In the genomic region with DNA sequence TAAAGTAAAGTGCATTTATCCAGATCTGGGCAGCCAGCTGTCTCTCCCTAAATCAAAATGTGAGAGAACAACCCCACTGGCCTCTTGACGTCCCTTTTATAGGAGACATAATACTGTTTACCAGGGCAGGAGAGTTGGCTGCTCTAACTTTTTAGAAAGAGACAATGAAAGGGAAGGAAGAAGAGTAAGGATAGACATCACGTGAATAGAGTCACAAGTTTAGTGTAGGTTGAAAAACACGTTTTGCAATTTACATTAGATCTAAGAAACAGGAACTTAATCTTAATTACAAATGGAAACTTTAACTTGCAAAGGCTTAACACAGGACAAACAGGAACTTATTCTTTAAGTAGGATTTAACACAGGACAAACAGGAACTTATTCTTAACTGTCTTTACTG, we compare ENCODE assay signal across 29 mouse cellular contexts. TPM values are rescaled to one million over a fixed set of nuclear protein-coding genes. Genes with fewer than 3 reads are reported as not detected.
A peak's percentile ranks its signal among the peaks of the same experiment; 100 is the strongest.
DNase-seq lines count a peak whose midpoint lies in the region; ATAC-seq and TF ChIP-seq lines count a peak whose summit lies in the region.
"Had no signal": no experiment of that assay in that cellular context is flagged by ENCODE, and none has a peak within 500 bp of the region (broad histone marks: within the 10 kb centered on the region; RNA-seq: fewer than 3 reads in every experiment).

No protein-coding gene starts in this region.

- no peak overlapping the region for H3K27ac ChIP-seq in CH12.LX (ENCODE audit: insufficient read depth, low read depth)
- H3K27ac ChIP-seq: embryonic facial prominence, embryonic 12.5 days; hindbrain, embryonic 12.5 days; hindbrain, postnatal 0 days; kidney, postnatal 0 days; limb, embryonic 10.5 days; limb, embryonic 15.5 days; liver, embryonic 14.5 days; neural tube, embryonic 13.5 days had no signal

- no peaks in the 10 kb centered on the region for H3K9me3 ChIP-seq in CH12.LX (replicated peaks; ENCODE audit: low read length)
- H3K9me3 ChIP-seq: embryonic facial prominence, embryonic 12.5 days; hindbrain, embryonic 12.5 days; limb, embryonic 10.5 days; limb, embryonic 15.5 days; neural tube, embryonic 13.5 days had no signal

- TF ChIP-seq EP300 in CH12.LX (IDR thresholded peaks at IDR 0.05; ENCODE audit: low read length): no peak

- no peak for TF ChIP-seq CTCF in CH12.LX (conservative IDR thresholded peaks at IDR 0.05 in 1 of 2, IDR thresholded peaks at IDR 0.05 in 1 of 2; ENCODE audit: low read depth in 2 of 2, low read length in 2 of 2)

- H3K4me2 ChIP-seq in CH12.LX (ENCODE audit: insufficient read depth, low read depth, poor library complexity, severe bottlenecking): no peak overlapping the region
- H3K4me2 ChIP-seq: embryonic facial prominence, embryonic 12.5 days; hindbrain, embryonic 12.5 days; limb, embryonic 15.5 days; midbrain, embryonic 11.5 days; neural tube, embryonic 13.5 days had no signal

- dilution Hi-C loops in CH12.LX (cut with MboI; ENCODE audit: extremely low pct_ligation_motif_present, extremely low pct_unique_long_range_greater_than_20kb, low sequenced_read_pairs): no loop called here

- ATAC-seq in granulocyte monocyte progenitor cell, adult 5-6 weeks (replicated peaks; ENCODE audit: poor library complexity, severe bottlenecking): peak; percentile 92
- ATAC-seq in monocyte, adult 5-6 weeks (replicated peaks; ENCODE audit: insufficient number of reproducible peaks, low FRiP score, low TSS enrichment, poor library complexity, severe bottlenecking): 0 out of 2 replicates have a peak, but pooled peaks have one; percentile 35
- ATAC-seq: activated CD4-positive, CD25-positive, alpha-beta regulatory T cell, adult 4 months; forebrain, embryonic 14.5 days; hindbrain, postnatal 0 days; intestine, embryonic 16.5 days had no signal

- no peak overlapping the region for H3K9ac ChIP-seq in CH12.LX (ENCODE audit: insufficient read depth, low read depth)
- H3K9ac ChIP-seq: embryonic facial prominence, embryonic 12.5 days; hindbrain, embryonic 12.5 days; limb, embryonic 15.5 days; liver, embryonic 14.5 days; neural tube, embryonic 13.5 days had no signal

- no peak for TF ChIP-seq POLR2A in CH12.LX (IDR thresholded peaks at IDR 0.05; ENCODE audit: low read depth, low read length)

- H3K79me2 ChIP-seq in CH12.LX (replicated peaks; ENCODE audit: control insufficient read depth, extremely low read depth, insufficient read depth, poor library complexity, severe bottlenecking): no peaks in the 10 kb centered on the region

- no peak for TF ChIP-seq RAD21 in CH12.LX (IDR thresholded peaks at IDR 0.05; ENCODE audit: low read depth, low read length)

- DNase-seq in B cell, adult 2 months: peak; percentile 44 to 60
- DNase-seq in CH12.LX (ENCODE audit: extremely low read depth): no peak
- DNase-seq in yolk sac, embryonic 10.5 days (ENCODE audit: low spot score): no peak
- no peak for DNase-seq in layer of hippocampus, postnatal 14 days (ENCODE audit: low spot score in 2 of 2)
- no peak for DNase-seq in cerebellum, postnatal 10 days
- DNase-seq: adrenal gland, adult 8-10 months; cerebellum, adult 8-10 months; cerebellum, postnatal 36 days; embryo, embryonic 11 days; gastrocnemius, postnatal 36 days; heart, postnatal 14 days; kidney, adult 8-10 months; lung, adult 2 months; lung, postnatal 10 days; thymus, postnatal 36 days had no signal

- H3K36me3 ChIP-seq in CH12.LX (replicated peaks in 1 of 2; ENCODE audit: control insufficient read depth in 1 of 2, insufficient read depth in 1 of 2, low read length in 1 of 2): no peaks in the 10 kb centered on the region
- H3K36me3 ChIP-seq: embryonic facial prominence, embryonic 12.5 days; hindbrain, embryonic 12.5 days; limb, embryonic 10.5 days; limb, embryonic 15.5 days; neural tube, embryonic 13.5 days had no signal

- no peaks in the 10 kb centered on the region for H3K27me3 ChIP-seq in CH12.LX (replicated peaks)
- H3K27me3 ChIP-seq: embryonic facial prominence, embryonic 12.5 days; hindbrain, embryonic 12.5 days; limb, embryonic 15.5 days; neural tube, embryonic 13.5 days had no signal

- H3K4me3 ChIP-seq in CH12.LX (replicated peaks in 1 of 3; ENCODE audit: low read depth in 2 of 3, low read length in 2 of 3, poor library complexity in 1 of 3): no peak overlapping the region
- H3K4me3 ChIP-seq: embryonic facial prominence, embryonic 12.5 days; hindbrain, embryonic 12.5 days; limb, embryonic 10.5 days; limb, embryonic 15.5 days; neural tube, embryonic 13.5 days had no signal

- in situ Hi-C loops in CH12.LX (cut with MboI; ENCODE audit: low pct_ligation_motif_present, low pct_unique_long_range_greater_than_20kb, low sequenced_read_pairs): no loop called here

- peaks cover 0 to 19% of the 10 kb centered on the region in 2 experiments; a peak in 2 of 4 replicates for H3K4me1 ChIP-seq in CH12.LX (ENCODE audit: control insufficient read depth in 1 of 2, insufficient read depth in 2 of 2)
- H3K4me1 ChIP-seq: embryonic facial prominence, embryonic 12.5 days; hindbrain, embryonic 12.5 days; limb, embryonic 10.5 days; limb, embryonic 15.5 days; neural tube, embryonic 13.5 days had no signal

TF ChIP-seq in CH12.LX, 34 proteins besides CTCF, POLR2A, EP300 and RAD21:
- TF ChIP-seq BHLHE40 (IDR thresholded peaks at IDR 0.05; ENCODE audit: low read depth, low read length) (peak; percentile 50; the same call in 1 of the 2 replicates), NELFE (IDR thresholded peaks at IDR 0.05; ENCODE audit: low read depth, low read length) (no peak)

RNA-seq across cellular contexts. Expression of gene Slc9a7, which starts 15.6 kb away (rescaled TPM):
- total RNA-seq in CH12.LX (2012; rRNA removed) (23.0 and 26.0 TPM in 2 replicates), CH12.LX (2014; rRNA removed) (21.6 and 25.6 TPM in 2 replicates)
- 20.6 and 20.7 TPM in 2 replicates for polyA plus RNA-seq in CH12.LX (2012; ENCODE audit: insufficient read length, low read depth)
- 8.9 and 15.8 TPM in 2 replicates for total RNA-seq in granulocyte monocyte progenitor cell, adult 5-6 weeks (2014; fragmentation: Nextera tagmentation)
- 4.4 and 8.0 TPM in 2 replicates for total RNA-seq in granulocyte monocyte progenitor cell, adult 5-6 weeks (2017)
- 12.5 to 61.2 TPM (median 32.6 TPM) in 3 replicates for total RNA-seq in monocyte, adult 5-6 weeks (2017)
- 10 to 100 TPM; 66.5 to 68.3 TPM for total RNA-seq in layer of hippocampus, postnatal 14 days (2021)

RNA-seq across cellular contexts. Expression of gene Rp2, which starts 57.1 kb away (rescaled TPM):
- total RNA-seq in CH12.LX (2012; rRNA removed) (34.7 and 34.9 TPM in 2 replicates), CH12.LX (2014; rRNA removed) (67.6 and 79.3 TPM in 2 replicates)
- 31.6 and 34.8 TPM in 2 replicates for polyA plus RNA-seq in CH12.LX (2012; ENCODE audit: insufficient read length, low read depth)
- 29.7 and 35.9 TPM in 2 replicates for total RNA-seq in granulocyte monocyte progenitor cell, adult 5-6 weeks (2014; fragmentation: Nextera tagmentation)
- 48.0 and 67.7 TPM in 2 replicates for total RNA-seq in granulocyte monocyte progenitor cell, adult 5-6 weeks (2017)
- total RNA-seq in monocyte, adult 5-6 weeks (2017): 81.6 to 136 TPM (median 123 TPM) in 3 replicates
- total RNA-seq in layer of hippocampus, postnatal 14 days (2021): 10 to 100 TPM; 14.1 to 15.9 TPM

Comparison
In these comparisons a context has a peak if more than half of its experiments do, and no peak if none do; other contexts are left out.
1. DNase-seq: peak in B cell, adult 2 months (2 of 2); none in CH12.LX (single experiment), yolk sac, embryonic 10.5 days (single experiment), layer of hippocampus, postnatal 14 days (0 of 2) and cerebellum, postnatal 10 days (0 of 2).